Mouse (Mus musculus) cerebellum, adult 2 months (tissue): ENCODE results near the gene Dmkn.

Source experiments
- CTCF ChIP-seq: fragments of 200-500 bp; IDR thresholded peaks from 2 replicates; pipeline ENCODE4 v1.5.1; 2011; ENCODE audit warnings: low read depth, mild to moderate bottlenecking, control low read depth, low read length, moderate library complexity, borderline replicate concordance; ENCODE audit not compliant: insufficient read depth
- POLR2A ChIP-seq: fragments of 200-500 bp; IDR thresholded peaks from 2 replicates; pipeline ENCODE4 v1.6.1; 2011; ENCODE audit warnings: low read length, control low read depth, borderline replicate concordance; ENCODE audit not compliant: insufficient read depth

GRCm38 (mm10) chr7:30811757-30812290 lies 48.3 kb downstream of the Dmkn start:
- no peak for TF ChIP-seq POLR2A
- TF ChIP-seq CTCF = no peak
